Mouse (Mus musculus) heart, adult 18-20 months (tissue): ENCODE measurements around the gene Zfp12. TPM values are rescaled to one million over a fixed set of nuclear protein-coding genes. Genes with fewer than 3 reads are reported as not detected.

Experiments
- total RNA-seq, 2 experiments: library from RNA; stranded (reverse); gene quantifications; 2 replicates each; pipeline ENCODE4 v1.2.3; 2021

The Zfp12 gene
- total RNA-seq, 2 experiments from 2014 or later, result 8.3 to 9.6 TPM

Other genes with a start within 250 kb of the Zfp12 start
- 10 to 100 TPM; 23.3 to 25.7 TPM for gene Rnf216, start 122.2 kb upstream of the Zfp12 start, total RNA-seq
- gene Olfr718-ps1, start 87.6 kb upstream of the Zfp12 start, total RNA-seq, result not detected
- 1 to 10 TPM; 3.5 to 4.6 TPM for gene Rbak, start 54.4 kb upstream of the Zfp12 start, total RNA-seq
- gene Spdye4b, start 54.1 kb upstream of the Zfp12 start, total RNA-seq, result not detected
- not detected for gene Spdye4a, start 8.3 kb upstream of the Zfp12 start, total RNA-seq
- 1 to 10 TPM; 5.5 to 5.7 TPM for gene Zfp316, start 34.9 kb downstream of the Zfp12 start, total RNA-seq
- under 1 TPM in 1 of 2 experiments, not detected in 1; 0.13 TPM for gene Zfp853, start 58.5 kb downstream of the Zfp12 start, total RNA-seq
- 10 to 100 TPM; 15.1 to 18.2 TPM for gene E130309D02Rik, start 80.2 kb downstream of the Zfp12 start, total RNA-seq
- gene Zdhhc4, start 94.1 kb downstream of the Zfp12 start, total RNA-seq, result 10 to 100 TPM; 25.1 to 26.3 TPM
- not detected for gene Grid2ip, start 122.2 kb downstream of the Zfp12 start, total RNA-seq
- 10 to 100 TPM; 48.7 to 49.0 TPM for gene Kdelr2, start 168.7 kb downstream of the Zfp12 start, total RNA-seq
- gene Daglb, start 229.4 kb downstream of the Zfp12 start, total RNA-seq, result 1 to 10 TPM; 8.1 to 9.6 TPM